Mouse (Mus musculus): ENCODE measurements around the gene Hnrnpul1. TPM values are rescaled to one million over a fixed set of nuclear protein-coding genes. Genes with fewer than 3 reads are reported as not detected.
"Not testable (repeated sequence)": the region's sequence is repeated elsewhere in the genome, so short reads cannot be mapped to it uniquely, and the experiment has no call there.

Gene Hnrnpul1
- 60.8 and 62.5 TPM in 2 replicates for polyA plus RNA-seq (2016; fragmentation: Nextera tagmentation; extraction: Ambion mirVana)

DNA sequence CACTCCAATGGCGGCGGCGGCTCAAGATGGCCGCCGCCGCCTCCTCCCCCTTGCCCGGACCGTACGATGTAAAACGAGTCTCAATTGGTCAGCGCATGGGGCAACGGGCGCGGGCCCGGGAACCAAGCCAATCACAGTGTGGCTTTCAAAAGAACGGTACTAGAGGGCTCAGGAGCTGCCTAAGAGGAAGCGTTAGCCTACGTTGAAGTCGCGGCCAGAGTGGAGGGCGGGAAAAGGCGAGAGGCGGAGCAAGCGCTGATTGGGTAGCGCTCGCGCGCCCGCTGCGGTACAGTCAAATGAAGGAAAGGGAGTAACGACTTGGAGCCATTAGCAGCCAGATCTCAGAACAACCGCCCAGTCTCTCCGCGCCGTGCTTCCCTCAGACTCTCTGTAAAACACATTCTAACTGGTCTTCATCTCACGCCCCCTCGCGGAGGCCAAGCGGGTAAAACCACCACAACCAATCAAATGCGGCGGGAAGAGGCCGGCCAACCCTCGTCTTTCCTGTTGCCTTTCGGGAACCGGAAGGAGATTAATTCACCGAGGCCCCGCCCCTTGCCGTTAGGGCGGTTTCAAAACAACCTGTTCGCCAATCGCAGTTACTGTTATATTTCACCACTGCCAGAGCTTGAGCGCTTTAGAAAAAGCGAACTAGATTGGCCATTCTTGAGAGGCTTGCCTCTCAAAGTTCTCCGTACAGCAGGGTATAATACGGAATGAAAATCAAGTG, at the start of gene Hnrnpul1:
Hnrnpul1 (minus strand) TSS at position 20 of the 730 bp plus-strand sequence.
- peaks cover 51% of the 10 kb centered on the region for H3K36me3 ChIP-seq (replicated peaks)
- H3K4me3 ChIP-seq = peak within 1 kb of the TSS; percentile 97
- H3K4me1 ChIP-seq = peaks cover 17% of the 10 kb centered on the region
- WGBS = under 1% methylated on average over 55 of the region's 55 CpGs
- H3K27ac ChIP-seq (replicated peaks) = peak within 1 kb of the TSS; percentile 99
- H3K27me3 ChIP-seq (replicated peaks; ENCODE audit: low read depth, poor library complexity, severe bottlenecking) = no peaks in the 10 kb centered on the region
- H3K9me3 ChIP-seq = no peaks in the 10 kb centered on the region
- DNase-seq (ENCODE audit: low spot score) = peak; percentile 98

DNA sequence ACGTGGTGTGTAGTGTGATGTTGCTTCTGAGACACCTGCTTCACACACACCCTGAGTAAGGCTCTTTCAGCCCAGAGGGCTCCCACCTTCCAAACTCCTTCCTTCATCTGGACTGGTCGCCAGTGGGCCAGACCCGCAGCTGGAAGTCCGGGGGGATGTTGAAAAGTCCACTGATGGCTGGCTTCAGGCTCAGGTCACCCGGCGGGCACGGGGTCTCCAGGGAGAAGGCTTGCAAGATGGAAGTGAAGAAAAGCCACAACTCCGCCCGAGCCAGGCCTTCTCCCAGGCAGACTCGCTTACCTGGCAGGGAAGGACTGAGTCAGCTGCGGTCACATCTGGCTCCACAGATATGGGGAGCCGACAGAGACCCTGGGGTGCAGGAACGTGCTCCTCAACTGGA, 48.9 kb upstream of the Hnrnpul1 start:
- WGBS = 79% methylated on average over 13 of the region's 13 CpGs
- peaks cover 30% of the 10 kb centered on the region for H3K4me1 ChIP-seq
- no peak overlapping the region for H3K4me3 ChIP-seq
- H3K27me3 ChIP-seq (replicated peaks; ENCODE audit: low read depth, poor library complexity, severe bottlenecking) = no peaks in the 10 kb centered on the region
- peaks cover 3% of the 10 kb centered on the region for H3K9me3 ChIP-seq
- no peak for DNase-seq (ENCODE audit: low spot score)
- no peaks in the 10 kb centered on the region for H3K36me3 ChIP-seq (replicated peaks)
- H3K27ac ChIP-seq (replicated peaks) = 0 out of 2 replicates have a peak overlapping the region, but pooled peaks have one; percentile 76

DNA sequence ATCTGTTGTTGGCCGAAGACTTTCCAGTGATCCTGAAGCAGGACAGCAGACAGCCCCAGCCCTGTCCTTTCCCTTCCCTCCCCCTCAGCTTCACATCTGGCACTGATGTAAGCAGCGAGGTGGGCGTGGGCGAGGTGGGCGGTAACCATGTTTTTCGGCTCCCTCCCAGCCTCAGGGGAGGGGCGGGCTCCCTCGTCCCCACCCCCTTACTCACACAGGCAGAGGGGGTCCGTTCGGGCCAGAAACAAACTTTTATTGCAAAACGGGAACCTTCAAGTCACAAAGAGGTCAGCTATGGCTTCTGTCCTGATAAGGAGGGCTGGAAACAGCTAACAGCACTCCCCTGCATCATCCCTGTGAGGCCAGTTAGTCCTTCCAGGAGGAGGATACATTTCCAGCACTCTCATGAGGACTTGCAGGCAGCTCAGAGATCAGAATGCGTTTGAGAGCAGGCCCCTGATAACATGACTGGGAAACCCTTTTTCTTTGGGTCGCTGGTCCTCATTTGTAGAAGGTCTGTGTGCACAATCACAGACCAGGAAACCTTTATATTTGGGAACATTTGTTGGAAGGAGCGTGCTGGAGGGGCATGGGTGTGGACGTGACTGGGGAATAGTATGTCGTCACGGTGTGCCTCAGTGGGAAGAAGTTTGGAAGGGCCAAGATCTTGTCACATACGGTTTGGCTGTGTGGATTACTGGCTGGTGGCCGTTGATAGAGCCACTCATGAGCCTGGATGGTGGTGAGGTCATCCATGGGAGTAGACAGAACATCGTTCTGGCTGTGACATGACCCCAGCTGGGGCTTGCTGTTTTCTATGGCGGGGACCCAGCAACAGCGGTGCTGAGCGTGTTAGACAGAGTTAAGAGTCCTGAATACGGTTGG, 47.9 kb upstream of the Hnrnpul1 start:
- Histone ChIP-seq H3K36me3 (replicated peaks) (no peaks in the 10 kb centered on the region), H3K27me3 (replicated peaks; ENCODE audit: low read depth, poor library complexity, severe bottlenecking) (no peaks in the 10 kb centered on the region), H3K9me3 (peaks cover 6% of the 10 kb centered on the region), H3K4me3 (peak overlapping the region; percentile 42), H3K27ac (replicated peaks) (peak overlapping the region; percentile 76), H3K4me1 (peaks cover 30% of the 10 kb centered on the region)
- 30% methylated on average over 24 of the region's 24 CpGs for WGBS
- peak; percentile 85 for DNase-seq (ENCODE audit: low spot score)

DNA sequence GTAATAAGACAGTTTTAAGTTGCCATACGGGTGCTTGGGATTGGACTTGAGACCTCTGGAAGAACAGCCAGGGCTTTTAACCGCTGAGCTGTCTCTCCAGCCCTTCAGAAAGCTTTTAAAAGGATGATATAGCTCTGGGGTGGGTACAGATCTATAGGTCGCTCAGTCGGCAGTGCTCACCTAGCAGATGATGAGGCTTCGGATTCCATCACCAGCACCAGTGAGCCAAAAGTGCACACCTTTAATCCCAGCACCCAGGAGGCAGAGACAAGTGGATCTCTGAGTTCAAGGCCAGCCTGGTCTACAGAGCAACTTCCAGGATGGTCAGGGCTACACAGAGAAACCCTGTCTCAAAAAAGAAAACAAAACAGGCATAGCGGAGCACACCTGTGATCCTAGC, 46.5 kb upstream of the Hnrnpul1 start:
- 90% methylated on average over 6 of the region's 6 CpGs for WGBS
- Histone ChIP-seq H3K27ac (replicated peaks) (no peak overlapping the region), H3K36me3 (replicated peaks) (no peaks in the 10 kb centered on the region), H3K27me3 (replicated peaks; ENCODE audit: low read depth, poor library complexity, severe bottlenecking) (no peaks in the 10 kb centered on the region), H3K4me3 (no peak overlapping the region), H3K9me3 (peaks cover 6% of the 10 kb centered on the region), H3K4me1 (peaks cover 28% of the 10 kb centered on the region)
- no peak for DNase-seq (ENCODE audit: low spot score)

DNA sequence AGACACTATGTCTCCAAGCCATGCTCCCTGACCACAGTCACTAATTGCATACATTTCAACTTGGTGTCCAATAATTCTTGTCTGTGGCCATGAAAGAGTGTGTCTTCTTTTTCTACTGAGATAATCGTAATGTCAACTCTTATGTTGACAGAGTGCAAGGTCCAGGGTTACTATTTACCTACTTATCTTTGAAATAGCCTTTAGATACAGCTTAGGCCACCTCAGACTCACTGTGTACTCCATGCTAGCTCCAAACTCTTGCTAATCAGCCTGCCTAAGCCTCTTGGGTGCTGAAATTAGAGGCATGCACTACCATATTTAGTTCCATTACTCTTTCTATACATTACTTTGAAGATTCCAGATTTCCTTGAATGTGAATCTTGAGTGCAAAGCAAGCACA, 44.8 kb upstream of the Hnrnpul1 start:
- H3K4me3 ChIP-seq = no peak overlapping the region
- WGBS = 81% methylated on average over 1 of the region's 1 CpGs

DNA sequence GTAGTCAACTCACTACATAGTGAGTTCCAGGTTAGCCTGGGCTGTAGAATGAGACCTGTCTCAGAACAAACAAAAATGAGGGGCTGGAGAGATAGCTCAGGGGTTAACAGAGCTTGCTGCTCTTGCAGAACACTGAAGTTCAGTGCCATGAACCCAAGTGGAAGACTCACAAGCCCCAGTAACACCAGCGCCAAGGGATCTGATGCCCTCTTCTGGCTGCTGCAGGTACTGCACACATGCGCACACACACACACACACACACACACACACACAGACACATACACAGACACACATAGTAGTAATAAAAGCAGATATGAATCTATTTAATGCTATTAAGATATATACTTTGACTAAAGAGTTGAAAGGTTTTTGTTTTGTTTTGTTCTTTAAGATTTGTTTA, 44.0 kb upstream of the Hnrnpul1 start:
- Histone ChIP-seq H3K4me1 (peaks cover 17% of the 10 kb centered on the region), H3K36me3 (replicated peaks) (no peaks in the 10 kb centered on the region), H3K9me3 (peaks cover 6% of the 10 kb centered on the region), H3K27me3 (replicated peaks; ENCODE audit: low read depth, poor library complexity, severe bottlenecking) (no peaks in the 10 kb centered on the region), H3K4me3 (no peak overlapping the region), H3K27ac (replicated peaks) (no peak overlapping the region)
- no peak for DNase-seq (ENCODE audit: low spot score)
- WGBS = 82% methylated on average over 2 of the region's 2 CpGs

More for the DNA sequence above, 44.8 kb upstream of the Hnrnpul1 start:
- no peaks in the 10 kb centered on the region for H3K36me3 ChIP-seq (replicated peaks)
- H3K27me3 ChIP-seq (replicated peaks; ENCODE audit: low read depth, poor library complexity, severe bottlenecking) = no peaks in the 10 kb centered on the region
- H3K4me1 ChIP-seq = peaks cover 19% of the 10 kb centered on the region
- H3K27ac ChIP-seq (replicated peaks) = no peak overlapping the region
- no peak for DNase-seq (ENCODE audit: low spot score)
- peaks cover 6% of the 10 kb centered on the region for H3K9me3 ChIP-seq

DNA sequence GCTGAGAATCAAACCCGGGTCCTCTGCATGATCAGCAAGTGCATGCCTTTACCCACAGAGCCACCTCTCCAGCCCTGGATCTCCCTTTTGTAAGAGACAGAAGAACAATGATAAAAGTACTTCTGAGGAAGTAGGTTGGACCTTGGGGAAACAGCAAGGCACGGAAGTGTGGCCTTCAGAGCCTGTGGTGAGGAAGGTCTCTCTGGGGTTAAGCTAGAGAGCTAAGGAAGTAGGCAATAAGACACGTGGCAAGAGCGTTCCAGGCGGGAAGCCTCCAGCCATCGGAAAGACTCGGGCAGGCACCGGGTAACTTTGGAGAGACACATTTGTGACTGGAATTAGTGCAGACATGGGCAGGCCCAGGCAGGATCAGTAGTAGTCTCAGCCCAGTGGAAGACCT, 40.2 kb upstream of the Hnrnpul1 start:
- Histone ChIP-seq H3K4me3 (no peak overlapping the region), H3K9me3 (peaks cover 6% of the 10 kb centered on the region), H3K36me3 (replicated peaks) (no peaks in the 10 kb centered on the region), H3K27ac (replicated peaks) (no peak overlapping the region), H3K27me3 (replicated peaks; ENCODE audit: low read depth, poor library complexity, severe bottlenecking) (0 out of 2 replicates have a peak, but pooled peaks cover 8% of the 10 kb centered on the region), H3K4me1 (0 out of 2 replicates have a peak, but pooled peaks cover 5% of the 10 kb centered on the region)
- WGBS = 83% methylated on average over 8 of the region's 8 CpGs
- DNase-seq (ENCODE audit: low spot score) = no peak

DNA sequence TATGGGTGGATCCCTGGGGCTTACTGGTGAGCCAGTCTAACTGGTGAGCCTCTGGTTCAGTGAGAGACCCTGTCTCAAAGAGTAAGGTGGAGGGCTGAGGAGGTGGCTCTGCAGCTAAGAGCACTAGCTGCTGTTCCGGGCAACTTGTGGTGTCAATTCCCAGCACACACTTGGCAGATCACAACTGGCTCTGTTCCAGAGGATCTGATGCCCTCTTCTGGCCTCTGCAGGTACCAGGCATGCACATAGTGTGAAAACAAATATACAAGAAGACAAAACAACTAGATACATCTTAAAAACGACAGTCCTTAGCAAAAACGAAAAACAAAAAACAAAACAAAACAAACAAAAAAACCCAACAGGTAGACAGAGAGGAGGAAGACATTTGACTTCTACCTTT, 39.1 kb upstream of the Hnrnpul1 start:
- WGBS = 56% methylated on average over 3 of the region's 3 CpGs
- Histone ChIP-seq H3K4me3 (no peak overlapping the region), H3K36me3 (replicated peaks) (no peaks in the 10 kb centered on the region), H3K9me3 (peaks cover 5% of the 10 kb centered on the region), H3K4me1 (peaks cover 15% of the 10 kb centered on the region), H3K27me3 (replicated peaks; ENCODE audit: low read depth, poor library complexity, severe bottlenecking) (0 out of 2 replicates have a peak, but pooled peaks cover 16% of the 10 kb centered on the region), H3K27ac (replicated peaks) (no peak overlapping the region)
- DNase-seq (ENCODE audit: low spot score) = no peak

DNA sequence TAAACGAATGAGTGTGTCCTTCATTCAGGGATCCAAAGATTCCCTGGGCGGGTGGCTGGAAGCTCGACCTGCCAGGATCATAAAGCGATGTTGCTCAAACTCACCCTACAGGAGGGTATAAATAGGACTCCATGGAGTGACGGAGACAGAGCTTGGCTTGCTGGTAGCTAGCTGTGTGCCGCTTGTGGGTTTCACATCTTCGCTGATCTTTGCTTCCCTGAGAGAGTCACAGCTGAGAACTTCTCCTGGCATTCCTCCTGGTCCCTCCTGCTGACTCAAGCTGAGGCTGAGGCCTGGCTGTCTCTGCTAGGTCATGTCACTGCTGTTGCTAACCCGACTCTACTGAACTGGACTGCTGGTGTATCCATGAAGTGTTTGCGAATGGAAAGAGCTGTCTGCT, 38.4 kb upstream of the Hnrnpul1 start:
- 75% methylated on average over 9 of the region's 9 CpGs for WGBS

DNA sequence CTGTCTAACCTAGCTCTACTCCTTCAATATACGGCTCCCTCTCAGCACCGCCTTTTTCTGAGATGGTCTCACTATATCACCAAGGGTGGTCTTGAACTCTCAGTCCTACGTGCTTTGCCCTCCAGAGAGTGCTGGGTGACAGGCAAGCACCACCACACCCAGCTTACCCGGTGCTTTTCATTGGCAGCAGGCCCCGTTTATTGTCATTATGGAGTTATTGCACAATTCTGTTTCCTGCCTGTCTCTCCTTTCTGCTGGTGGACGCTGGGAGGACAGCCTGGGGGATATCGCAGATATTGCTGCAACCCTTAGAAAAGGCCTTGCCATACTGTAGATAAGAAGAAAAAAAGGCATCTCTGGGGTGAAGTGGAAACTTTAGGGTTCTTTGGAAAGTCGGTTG, 36.1 kb upstream of the Hnrnpul1 start:
- Histone ChIP-seq H3K27ac (replicated peaks) (0 out of 2 replicates have a peak overlapping the region, but pooled peaks have one; percentile 15), H3K4me3 (no peak overlapping the region), H3K4me1 (peaks cover 45% of the 10 kb centered on the region), H3K9me3 (no peaks in the 10 kb centered on the region), H3K36me3 (replicated peaks) (no peaks in the 10 kb centered on the region; the same call in 1 of the 2 replicates), H3K27me3 (replicated peaks; ENCODE audit: low read depth, poor library complexity, severe bottlenecking) (peaks cover 37% of the 10 kb centered on the region; the same call in 1 of the 2 replicates)
- 79% methylated on average over 8 of the region's 8 CpGs for WGBS
- no peak for DNase-seq (ENCODE audit: low spot score)

More for the DNA sequence above, 38.4 kb upstream of the Hnrnpul1 start:
- Histone ChIP-seq H3K27me3 (replicated peaks; ENCODE audit: low read depth, poor library complexity, severe bottlenecking) (0 out of 2 replicates have a peak, but pooled peaks cover 22% of the 10 kb centered on the region), H3K4me1 (peaks cover 22% of the 10 kb centered on the region)
- H3K36me3 ChIP-seq (replicated peaks); H3K4me3 ChIP-seq; H3K9me3 ChIP-seq; DNase-seq (ENCODE audit: low spot score); H3K27ac ChIP-seq (replicated peaks): not testable (repeated sequence)

DNA sequence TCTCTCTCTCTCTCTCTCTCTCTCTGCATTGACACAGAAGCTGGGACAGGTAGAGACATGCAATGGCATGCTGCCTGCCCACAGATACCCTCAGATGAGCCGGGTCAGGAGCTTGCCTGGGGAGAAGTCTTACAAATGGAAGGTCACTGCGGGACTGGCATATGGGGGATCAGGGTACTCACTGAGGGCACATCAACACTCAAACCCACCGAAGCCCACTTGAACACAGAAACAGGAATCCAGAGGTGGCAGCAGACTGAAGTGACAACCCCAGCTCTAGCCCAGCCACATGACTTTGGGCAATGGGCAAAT, 34.5 kb upstream of the Hnrnpul1 start:
- H3K27me3 ChIP-seq (replicated peaks; ENCODE audit: low read depth, poor library complexity, severe bottlenecking) = peaks cover 37% of the 10 kb centered on the region; the same call in 1 of the 2 replicates
- no peak for DNase-seq (ENCODE audit: low spot score)
- WGBS = 35% methylated on average over 3 of the region's 3 CpGs
- peak overlapping the region; percentile 66 for H3K4me3 ChIP-seq
- peaks cover 50% of the 10 kb centered on the region for H3K4me1 ChIP-seq
- no peaks in the 10 kb centered on the region for H3K9me3 ChIP-seq
- H3K36me3 ChIP-seq (replicated peaks) = peaks cover 8% of the 10 kb centered on the region; the same call in 1 of the 2 replicates
- peak overlapping the region; percentile 83 for H3K27ac ChIP-seq (replicated peaks)

DNA sequence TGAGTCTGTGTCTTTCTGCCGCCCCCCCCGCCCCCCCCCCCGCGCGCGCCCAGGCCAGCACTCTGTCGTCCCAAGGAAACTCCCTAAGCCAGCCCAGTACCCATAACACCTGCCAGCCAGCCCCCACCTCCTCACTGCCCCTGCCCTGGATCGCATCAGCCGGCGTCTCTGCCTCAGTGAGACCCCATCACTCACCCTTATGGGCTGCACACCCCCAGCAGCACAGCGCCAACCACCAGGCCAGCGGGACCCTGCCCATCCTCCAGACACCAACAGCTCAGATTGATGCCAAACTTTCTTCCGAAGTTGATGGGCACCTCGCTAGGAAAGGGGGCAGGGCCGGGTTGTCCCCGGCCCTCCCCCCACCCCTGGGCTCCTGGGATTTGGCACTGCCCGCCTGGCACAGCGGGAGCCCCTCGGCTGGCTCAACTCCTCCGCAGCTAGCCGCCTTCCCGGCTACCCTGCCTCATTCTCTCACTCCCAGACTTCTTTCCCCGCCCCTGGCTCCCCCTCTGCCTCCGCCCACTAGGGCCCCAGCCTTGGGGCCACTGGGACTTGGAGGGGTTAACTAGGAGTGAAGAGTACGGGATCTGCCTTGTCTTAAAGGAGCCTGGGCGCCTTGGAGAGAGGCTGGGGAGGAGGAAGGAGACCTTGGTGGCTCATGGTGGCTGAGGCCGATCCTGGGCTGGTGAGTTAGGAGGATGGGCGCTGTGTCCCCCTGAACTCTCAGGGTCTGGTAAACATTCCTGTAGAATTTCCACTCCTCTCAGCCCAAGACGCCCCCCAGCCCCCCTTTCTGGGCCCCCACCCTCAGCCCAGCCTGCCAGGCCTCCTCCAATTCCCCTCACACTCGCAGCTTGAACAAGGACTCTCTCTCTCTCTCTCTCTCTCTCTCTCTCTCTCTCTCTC, 33.9 kb upstream of the Hnrnpul1 start, which contains the start of gene Axl:
Axl (minus strand) TSS at position 486 of the 909 bp plus-strand sequence.
- H3K27me3 ChIP-seq (replicated peaks; ENCODE audit: low read depth, poor library complexity, severe bottlenecking) = peaks cover 40% of the 10 kb centered on the region; the same call in 1 of the 2 replicates
- H3K9me3 ChIP-seq = no peaks in the 10 kb centered on the region
- H3K4me3 ChIP-seq = peak within 1 kb of the TSS; percentile 66
- DNase-seq (ENCODE audit: low spot score) = peak; percentile 86
- WGBS = 2% methylated on average over 30 of the region's 30 CpGs
- H3K36me3 ChIP-seq (replicated peaks) = peaks cover 8% of the 10 kb centered on the region; the same call in 1 of the 2 replicates
- peaks cover 50% of the 10 kb centered on the region for H3K4me1 ChIP-seq
- H3K27ac ChIP-seq (replicated peaks) = peak within 1 kb of the TSS; percentile 83
